Mouse (Mus musculus): ENCODE results near the gene Gm28048.
A peak's percentile ranks its signal among the peaks of the same experiment; 100 is the strongest.

Gm28048 gene

DNA sequence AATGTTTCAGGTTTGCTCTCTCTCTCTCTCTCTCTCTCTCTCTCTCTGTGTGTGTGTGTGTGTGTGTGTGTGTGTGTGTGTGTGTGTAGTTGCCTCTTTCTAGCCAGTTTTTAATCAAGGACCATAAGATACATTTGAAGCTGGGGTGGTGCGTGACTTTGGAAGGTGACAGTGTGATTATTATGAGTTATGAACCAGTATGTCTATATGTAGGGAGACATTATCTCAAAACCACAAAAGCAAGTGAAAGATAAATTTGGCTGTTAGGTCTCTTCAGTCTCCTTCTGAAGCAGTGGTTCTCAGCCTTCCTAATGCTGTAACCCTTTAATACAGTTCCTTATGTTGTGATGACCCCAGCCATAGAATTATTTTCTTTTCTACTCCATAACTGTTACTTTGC lies 96.5 kb downstream of the Gm28048 start:
- DNase-seq: no peak

DNA sequence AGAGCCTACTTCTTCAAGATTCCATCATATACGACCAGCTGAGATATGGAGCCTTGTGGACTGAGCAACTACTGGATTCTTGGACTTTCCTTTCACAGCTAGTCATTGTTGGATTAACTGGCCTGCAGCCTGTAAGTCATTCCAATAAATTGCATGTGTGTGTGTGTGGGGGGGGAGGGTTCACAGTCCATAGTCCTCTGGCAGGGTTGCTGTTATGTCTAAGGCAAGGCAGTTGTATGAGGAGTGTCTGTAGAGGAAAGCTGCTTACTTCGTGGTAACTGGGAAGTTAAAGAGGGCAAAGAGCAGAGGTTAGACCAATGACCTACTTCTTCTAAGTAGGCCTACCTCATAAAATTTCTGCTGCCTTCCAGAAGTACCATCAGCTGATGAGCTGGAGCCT lies 98.2 kb downstream of the Gm28048 start:
- DNase-seq: peak; percentile 48

DNA sequence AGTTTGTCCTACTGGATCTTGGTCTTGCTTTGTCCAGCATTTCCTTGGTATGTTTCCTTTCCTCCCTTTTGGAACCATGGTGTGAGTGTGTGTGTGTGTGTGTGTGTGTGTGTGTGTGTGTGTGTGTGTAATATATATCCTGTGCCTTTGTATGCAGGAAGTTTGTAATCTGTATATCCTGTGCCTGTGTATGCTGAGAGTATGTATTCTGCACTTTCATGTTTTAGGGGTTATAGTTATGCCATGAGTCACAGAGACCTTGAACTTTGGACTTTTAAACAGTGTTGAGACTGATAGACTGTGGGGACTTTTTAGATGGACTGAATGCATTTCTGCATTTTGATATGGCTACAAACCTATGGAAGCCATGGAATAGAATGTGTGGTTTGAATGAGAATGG lies 99.0 kb downstream of the Gm28048 start:
- no peak for DNase-seq

DNA sequence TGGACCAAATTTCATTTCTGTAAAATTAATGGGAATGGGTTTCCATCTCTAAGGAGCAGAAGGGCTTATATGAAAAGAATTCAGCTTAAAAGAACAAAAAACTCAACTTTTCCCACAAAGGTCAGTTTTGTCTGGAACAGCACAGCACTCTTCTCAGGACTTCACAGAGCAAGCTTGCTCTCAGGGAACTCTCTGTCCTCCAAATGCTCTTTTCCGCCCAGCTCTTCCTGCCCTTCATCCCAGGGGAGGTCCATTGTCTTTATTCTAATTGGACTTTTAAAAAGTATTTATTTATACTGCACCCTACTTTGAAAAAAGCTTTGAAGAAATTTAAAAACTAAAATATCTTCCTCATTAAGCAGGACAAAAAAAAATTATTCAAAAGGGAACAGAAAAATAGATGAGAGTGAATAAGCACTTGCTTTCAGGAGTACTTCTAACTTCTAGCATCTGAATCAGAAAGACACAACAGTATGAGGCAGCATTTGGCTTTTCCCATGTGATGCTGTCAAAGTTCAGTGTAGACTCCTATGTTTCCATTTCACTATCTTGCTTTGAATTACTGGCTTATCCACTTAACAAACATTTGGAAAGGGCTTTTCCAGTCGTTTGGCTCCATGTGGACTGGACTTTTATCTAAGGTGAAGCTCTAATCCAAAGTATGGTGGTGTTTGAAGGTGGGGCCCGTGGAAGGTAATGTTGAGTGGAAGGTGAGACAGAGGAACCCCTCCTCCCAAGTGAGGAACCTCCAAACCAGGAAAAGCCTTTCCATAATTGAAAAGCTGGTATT lies 101.3 kb downstream of the Gm28048 start:
- DNase-seq: peak; percentile 82

DNA sequence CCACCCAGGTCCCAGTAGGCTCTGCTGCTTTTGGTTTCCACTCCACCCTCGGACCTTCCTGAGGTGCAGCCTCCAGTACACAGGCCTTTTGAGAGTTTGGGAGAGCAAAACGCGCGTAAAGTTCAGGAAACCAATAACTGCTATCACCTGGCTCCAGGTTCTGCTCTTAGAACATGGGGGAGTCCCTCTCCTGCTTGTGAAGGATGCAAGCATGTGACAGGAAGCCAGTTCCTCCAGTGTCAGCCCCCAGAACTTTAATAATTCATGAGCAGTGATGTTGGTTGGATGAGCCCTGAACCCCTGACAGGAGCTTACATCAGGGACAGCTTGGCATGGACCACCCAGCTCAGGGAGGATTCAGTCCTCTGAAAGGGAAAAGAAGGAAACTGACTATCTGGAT lies 102.2 kb downstream of the Gm28048 start:
- peak; percentile 82 for DNase-seq

DNA sequence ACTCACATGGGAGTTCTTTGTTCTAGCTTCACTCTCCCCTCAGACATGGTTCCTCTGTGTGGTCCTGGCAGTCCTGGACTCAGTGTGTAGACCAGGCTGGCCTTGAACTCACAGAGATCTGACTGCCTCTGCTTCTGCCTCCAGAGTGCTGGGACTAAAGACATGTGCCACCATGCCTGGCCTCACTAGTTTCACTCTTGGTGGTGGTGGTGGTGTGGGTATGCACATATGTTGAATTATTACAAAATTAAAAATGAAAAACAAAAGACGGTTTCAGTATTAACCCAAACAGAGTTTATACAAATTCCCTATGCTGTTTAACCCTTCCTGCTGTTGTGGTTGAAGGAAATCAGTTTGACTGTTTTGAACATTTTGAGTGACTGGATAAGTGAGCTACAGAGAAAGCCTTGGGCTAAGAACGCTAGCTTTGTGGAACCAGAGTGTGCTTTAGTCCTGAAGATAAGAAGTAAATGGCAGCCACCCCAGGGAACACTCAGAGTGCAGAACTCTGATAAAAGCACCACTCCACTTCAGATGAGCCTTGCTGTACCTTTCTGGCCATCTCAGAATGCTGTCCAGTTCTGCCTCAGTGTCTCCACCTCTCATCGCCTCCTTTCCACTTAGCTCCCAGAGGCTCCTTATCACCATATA lies 105.1 kb downstream of the Gm28048 start:
- peak; percentile 37 for DNase-seq

DNA sequence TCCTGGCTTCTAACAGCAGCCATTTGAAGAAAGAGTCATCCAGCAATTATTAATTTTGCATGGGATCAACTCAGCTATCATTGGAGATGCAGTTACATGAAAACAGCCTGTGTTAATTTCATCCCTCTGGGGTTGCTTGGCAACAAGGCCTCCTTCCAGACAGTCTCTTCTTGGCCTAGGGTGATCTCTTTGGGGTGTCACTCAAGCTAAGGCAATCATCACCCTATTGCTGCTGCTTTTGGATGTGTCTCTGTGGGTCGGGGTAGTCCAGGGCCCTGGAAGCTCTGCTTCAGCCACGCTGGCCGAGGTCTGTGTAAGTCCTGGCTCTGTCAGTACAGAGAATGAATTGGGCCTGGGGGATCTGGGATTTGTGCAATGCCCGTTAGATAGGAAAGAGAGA lies 106.6 kb downstream of the Gm28048 start:
- no peak for DNase-seq

DNA sequence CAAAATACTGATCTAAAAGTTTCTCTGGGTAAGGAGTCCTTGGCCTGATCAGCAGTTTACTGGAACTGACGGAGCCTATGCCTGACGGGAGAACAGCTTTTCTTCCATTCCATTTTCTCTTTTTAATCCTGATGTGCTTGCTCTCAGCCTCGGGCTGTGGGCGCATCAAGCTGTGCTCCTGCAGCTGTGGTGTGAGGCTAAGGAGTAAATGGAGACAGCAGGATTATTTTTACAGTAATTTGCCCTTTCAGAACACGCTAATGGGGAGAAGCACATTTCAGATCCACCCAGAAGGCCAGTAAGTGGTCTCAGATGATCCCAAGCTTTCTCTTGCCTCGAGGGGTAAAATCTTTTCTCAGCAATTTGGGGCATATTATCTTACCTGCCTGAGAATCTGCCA lies 107.1 kb downstream of the Gm28048 start:
- DNase-seq: no peak

DNA sequence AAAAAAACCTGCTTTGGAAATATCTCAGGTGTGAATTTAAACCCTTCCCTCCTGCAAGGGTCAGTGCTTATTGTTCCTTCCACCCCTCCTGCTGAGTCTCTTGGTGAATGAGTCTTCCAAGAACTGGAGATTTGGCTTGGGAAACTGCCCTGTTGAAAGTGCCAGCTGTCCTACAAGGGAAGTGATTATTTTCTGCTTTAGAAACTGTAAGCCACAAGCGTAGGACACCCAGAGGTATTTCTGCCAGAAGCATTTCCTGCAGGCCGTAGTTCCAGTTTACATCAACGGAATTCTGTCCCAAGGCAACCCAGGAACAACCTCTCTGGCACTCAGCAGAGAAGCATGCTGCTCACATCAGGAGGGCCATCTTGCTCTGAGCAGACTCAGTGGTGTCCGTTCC lies 108.5 kb downstream of the Gm28048 start:
- DNase-seq: peak; percentile 95

DNA sequence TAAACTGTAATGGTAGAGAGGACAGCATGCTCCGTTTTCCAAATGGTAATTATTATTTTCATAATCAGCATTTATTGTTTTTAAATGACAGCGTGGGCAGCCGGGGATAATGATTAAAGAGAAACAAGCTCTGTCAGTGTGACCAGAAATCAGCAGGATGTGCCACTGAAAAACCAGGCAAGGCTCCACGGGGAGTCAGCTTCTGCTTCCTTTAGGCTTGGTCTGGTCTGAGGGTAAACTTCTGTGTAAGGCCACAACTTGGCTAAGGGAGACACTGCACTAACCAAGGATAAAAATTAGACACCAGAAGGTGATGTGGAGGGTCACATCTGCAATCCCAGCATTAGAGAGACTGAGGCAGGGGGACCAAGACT lies 109.6 kb downstream of the Gm28048 start:
- no peak for DNase-seq

DNA sequence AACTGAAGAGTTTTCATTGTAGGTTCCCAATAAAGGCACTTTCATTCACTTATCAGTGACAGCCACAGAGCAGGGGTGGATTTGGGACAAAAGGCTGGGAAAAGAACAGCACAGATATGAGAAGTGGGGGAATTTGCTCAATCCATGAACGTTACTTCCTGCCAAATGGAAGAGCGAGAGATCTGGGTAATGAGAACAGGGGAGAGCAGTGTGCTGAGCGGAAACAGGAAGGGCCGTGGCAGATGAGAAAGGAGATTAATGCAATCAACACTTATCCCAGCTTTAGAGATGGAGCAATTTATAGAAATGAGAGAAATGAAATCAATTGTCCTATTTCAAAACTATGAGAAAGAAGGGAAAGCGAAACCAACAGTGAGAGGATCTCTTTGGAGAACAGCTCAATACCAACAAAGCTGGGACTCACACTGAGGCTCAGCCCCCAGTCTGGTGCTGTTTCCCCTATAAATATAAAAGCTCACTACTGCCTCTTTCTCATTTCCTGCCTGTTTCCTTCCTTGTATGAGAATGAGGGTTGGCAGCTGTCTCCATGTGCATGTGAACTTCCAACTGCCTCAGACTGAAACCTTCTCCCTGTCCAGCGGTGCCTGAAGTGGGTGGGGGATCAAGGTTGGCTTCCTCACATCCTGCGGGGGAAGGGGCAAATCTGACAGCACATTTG lies 110.1 kb downstream of the Gm28048 start:
- DNase-seq: peak; percentile 95

DNA sequence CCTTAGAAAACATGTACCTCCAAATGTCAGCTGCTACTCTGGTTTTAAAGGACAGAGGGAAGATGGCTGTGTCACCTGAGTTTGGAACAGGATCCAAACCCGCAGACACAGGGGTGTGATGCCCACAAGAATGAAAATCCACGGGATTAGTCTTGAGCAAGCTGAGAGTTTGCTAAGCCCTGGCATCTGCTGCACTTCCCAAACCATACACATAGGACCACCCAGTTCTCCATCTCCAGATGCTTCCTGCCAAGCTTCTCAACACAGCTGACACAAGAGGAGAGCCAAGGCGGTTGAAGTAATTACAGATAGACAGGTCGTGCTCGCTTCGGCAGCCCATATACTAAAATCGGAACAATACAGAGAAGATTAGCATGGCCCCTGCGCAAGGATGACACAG lies 113.3 kb downstream of the Gm28048 start:
- DNase-seq: peak; percentile 96

DNA sequence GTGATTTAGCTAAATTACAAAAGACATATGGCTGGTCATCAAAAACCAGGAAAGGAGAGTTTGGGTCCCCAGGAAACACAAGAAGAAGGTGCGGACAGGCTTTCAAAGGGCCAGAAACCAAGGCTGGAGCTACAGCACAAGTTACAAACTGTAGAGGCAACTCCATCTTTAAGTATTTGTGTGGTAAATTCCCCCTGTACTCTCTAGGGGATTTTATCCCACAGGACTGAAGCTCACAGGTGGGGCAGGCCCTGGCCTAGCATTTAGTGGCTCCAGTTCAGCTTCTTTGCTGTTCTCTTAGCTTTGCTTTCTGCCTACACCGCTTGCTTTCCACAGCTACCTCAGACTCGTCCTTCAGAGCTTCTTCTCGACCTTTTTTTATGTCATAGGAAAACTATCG lies 114.2 kb downstream of the Gm28048 start:
- DNase-seq: no peak

DNA sequence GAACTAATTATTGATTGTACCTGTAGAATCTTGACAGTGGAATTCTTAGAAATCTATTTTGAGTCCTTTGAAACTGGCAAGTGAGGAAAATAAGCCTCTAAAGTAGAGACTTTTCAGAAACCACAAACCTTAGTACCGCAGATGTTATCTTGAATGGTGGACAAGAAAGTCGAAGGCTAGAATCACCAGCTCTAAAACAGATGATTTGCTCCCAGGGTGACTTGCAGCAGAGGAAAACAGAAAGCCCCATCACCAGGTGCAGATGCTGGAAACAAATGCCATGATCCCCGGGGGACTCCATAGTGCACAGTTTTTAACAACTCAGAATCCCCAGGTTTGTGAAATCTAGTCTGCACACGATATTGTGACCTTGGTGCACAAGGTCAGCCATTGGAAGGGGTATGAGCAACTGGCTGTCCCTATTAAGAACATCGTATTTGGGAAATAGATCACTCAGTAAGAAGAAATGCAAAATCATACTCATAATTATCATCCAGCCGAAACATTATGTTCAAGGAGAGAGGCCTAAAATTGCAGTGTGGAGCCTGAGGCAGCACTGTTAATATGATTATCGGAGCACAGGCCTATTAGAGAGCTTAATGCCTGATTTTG lies 116.1 kb downstream of the Gm28048 start:
- DNase-seq: no peak

DNA sequence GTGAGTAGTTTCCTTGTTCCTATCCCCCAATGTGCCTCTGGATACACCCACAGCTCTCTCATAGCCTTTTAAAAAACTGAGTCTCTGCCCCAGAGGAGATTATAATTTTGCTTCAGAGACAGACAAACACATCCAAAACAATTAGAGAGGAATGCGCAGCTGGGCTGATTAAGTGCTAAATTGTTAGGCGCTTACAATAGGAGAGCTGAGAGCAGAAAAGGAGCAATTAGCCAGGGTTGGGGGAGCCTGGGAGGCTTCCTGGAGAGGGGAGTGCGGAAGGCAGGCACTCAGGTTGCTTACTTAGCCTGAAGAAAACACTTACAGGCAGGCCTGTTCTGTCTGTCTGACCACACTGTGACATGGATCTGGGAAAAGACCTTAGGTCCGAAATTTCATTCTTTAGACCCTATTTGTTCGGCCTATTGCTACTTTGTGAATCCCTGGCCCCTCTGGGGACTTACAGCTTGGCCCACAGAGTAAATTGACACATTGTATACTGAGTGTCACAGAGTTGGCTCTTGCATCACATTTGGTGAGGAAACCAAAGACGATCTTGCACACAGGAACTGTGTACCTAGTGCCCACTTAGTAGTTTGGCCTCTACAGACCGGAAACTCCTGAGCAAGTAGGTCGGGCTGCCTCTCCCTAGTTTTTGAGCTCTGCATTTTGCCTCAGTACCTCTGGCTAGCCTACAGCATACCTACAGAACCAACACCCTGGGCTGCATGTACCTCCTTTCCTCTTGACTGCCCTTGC lies 117.4 kb downstream of the Gm28048 start:
- DNase-seq: peak; percentile 85

DNA sequence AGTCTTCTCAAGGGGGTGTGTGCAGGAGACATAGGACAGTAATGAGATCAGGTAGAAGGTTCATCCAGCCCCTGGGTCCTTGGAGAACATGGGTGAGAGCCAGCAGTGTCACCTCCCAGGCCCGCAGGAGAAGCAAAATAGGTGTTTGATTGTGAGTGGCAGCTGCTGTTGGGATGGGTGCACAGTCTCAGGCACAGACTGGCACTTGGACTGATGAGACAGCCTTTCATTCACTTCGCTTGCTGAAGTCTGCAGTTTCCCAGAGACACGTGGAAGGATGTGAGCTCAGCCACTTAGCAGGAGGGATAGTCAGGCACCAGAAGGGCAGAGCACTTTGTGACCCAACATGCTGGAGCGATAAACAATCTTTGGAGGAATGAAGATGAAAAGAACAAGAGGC lies 118.3 kb downstream of the Gm28048 start:
- DNase-seq: peak; percentile 92

DNA sequence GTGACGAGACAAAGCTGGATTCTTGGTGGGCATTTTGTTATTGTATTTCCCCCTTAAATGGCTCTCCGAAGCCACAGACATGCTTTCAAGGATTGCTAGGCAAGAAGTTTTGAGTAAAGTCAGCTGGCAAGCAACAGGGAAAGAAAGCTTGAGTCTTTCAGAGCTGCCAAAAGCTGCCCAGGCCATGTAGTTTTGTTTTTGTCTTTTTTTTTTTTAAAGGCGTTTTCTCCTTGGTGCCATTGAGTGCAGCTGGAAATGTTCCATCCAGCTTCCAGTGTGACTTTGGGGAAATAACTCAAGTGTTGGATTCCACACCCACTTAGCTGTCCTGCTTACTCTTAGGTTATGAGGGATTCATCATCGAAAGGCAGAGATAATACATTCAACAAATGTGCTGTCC lies 120.6 kb downstream of the Gm28048 start:
- DNase-seq: peak; percentile 85

DNA sequence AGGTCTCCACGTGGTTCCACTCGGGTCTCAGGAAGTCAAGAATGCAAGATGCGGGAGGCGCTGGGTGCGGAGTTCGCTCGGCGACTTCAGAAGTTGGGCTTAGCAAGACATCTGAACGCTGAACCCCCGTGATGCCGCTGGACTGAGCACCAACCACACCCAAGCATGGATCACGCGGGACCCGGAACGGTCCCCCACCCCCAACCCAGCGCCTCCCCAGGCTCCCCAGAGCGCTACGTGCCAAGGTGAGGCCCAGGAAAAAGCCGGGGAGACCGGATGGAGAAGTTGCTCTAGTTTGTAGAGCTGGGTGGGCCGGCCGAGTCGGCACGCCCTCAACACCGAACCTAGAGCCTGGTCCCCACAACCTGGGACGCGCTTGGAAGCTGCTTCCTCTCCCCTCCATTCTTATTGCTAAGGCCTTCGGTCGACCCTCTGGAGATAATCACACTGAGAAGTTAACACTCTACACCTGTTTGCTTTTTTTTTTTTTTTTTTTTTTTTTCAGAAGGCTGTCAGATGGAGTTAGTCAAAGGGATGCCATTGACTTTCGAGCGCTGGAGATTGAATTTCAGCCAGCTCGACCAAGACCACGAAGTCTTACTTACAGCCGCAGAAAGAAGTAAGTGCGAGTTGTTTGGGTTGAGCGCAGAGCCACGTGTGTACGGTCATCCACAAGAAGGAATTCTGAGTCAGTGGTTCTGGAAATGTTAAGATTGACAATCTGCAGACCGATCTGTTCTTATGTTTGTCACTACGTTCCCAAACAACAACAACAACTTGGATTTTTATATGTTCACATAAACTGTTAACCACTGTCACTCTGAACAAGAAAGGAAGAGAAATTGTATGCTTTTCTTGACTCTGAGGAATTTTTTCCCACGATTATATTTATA lies 121.3 kb downstream of the Gm28048 start, which contains the start of gene B3gnt2:
Gene B3gnt2, minus strand, starts transcription at position 627 of the 893 bp plus-strand sequence.
- peak; percentile 97 for DNase-seq

DNA sequence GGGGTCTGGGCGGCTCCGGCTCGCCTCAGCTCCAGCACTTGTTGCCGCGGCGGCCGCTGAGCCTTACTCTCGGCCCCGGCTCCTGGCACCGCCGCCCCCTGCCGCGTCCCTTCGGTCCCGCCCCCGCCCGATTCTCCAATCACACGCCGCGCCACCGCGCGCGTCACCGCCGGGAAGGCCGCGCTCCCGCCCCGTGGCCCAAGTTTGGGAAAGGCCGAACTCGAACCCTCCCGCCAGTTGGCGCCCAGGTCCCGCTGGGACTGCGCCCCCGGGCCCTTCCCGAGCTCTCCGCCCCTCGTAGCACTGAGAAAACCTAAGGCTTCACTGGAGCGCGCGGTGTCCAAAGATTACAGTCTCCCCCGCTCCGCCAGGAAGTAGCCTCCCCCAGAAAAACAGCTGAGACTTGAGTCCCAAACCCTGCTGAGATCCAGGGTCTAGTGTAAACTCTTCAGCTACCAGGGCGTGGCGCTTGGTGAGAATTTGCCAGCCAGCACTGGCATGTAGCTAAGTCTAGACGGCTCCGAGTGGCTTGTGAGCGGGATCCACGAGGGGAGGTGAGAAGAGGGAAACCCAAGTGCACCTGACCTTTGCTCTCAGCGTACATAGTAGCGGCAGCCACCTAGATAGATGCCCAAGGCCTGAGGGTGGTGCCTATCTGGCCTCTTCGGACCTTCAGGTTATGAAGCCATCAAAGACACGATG lies 122.1 kb downstream of the Gm28048 start:
- peak; percentile 99 for DNase-seq

DNA sequence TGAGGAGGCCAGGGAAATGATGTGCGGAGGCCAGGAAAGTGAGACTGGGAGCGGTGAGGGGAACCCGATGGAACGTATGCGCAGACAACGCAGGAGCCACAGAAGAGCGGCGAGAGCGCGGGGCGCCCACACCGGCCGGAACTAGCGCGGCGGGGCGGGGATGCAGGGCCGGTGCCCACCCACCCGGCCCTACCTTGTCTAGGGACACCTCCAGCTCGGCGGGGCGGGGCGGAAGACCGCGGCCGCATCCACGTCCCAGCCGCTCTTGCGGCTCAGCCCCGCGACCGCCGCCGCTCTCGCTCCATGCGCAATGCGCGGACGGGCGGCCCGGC lies 122.6 kb downstream of the Gm28048 start:
- DNase-seq: no peak
